Mouse (Mus musculus) myocyte (in vitro differentiated cells): Measurements from ENCODE around the gene Dhtkd1. TPM values are rescaled to one million over a fixed set of nuclear protein-coding genes. Genes with fewer than 3 reads are reported as not detected.

Experiments used
- H3K27me3 ChIP-seq: one replicate; pipeline ENCODE4 v1.6.1; 2011; ENCODE audit not compliant: control insufficient read depth, insufficient read depth, insufficient read length
- H3K36me3 ChIP-seq: one replicate; pipeline ENCODE4 v1.6.1; 2011; ENCODE audit not compliant: control insufficient read depth, insufficient read depth
- H3K4me2 ChIP-seq: one replicate; pipeline ENCODE4 v1.6.1; 2011; ENCODE audit warnings: low read depth, control low read depth
- H3K4me3 ChIP-seq: one replicate; pipeline ENCODE4 v1.5.1; 2011; ENCODE audit warnings: mild to moderate bottlenecking, control low read depth, moderate library complexity
- H3K79me2 ChIP-seq: one replicate; pipeline ENCODE4 v1.6.1; 2011; ENCODE audit not compliant: control insufficient read depth, insufficient read depth
- H3ac ChIP-seq: one replicate; pipeline ENCODE4 v1.6.1; 2011; ENCODE audit not compliant: control insufficient read depth, insufficient read length
- CEBPB ChIP-seq: IDR thresholded peaks from 2 replicates; pipeline ENCODE4 v1.6.1; 2011; ENCODE audit warnings: mild to moderate bottlenecking, moderate library complexity; ENCODE audit not compliant: poor library complexity, insufficient read depth, severe bottlenecking
- E2F4 ChIP-seq: IDR thresholded peaks from one replicate; pipeline ENCODE4 v1.6.1; 2011; ENCODE audit warnings: mild to moderate bottlenecking, control low read depth, moderate library complexity; ENCODE audit not compliant: insufficient read depth
- MAX ChIP-seq: IDR thresholded peaks from one replicate; pipeline ENCODE4 v1.6.1; 2011; ENCODE audit warnings: low read depth, mild to moderate bottlenecking, control low read depth
- MYOD1 ChIP-seq, 3 experiments: IDR thresholded peaks; one replicate each; pipeline ENCODE4 v1.6.1; 2011; ENCODE audit warnings: control low read depth in 2 of 3, low read depth in 2 of 3, mild to moderate bottlenecking in 2 of 3, moderate library complexity in 1 of 3; ENCODE audit not compliant: insufficient read length in 2 of 3, control insufficient read depth in 1 of 3
- MYOG ChIP-seq, 3 experiments: IDR thresholded peaks; one replicate each; pipeline ENCODE4 v1.6.1; 2011; ENCODE audit warnings: control low read depth in 2 of 3, low read depth in 2 of 3, mild to moderate bottlenecking in 2 of 3; ENCODE audit not compliant: insufficient read length in 2 of 3, control insufficient read depth in 1 of 3, insufficient read depth in 1 of 3
- POLR2A ChIP-seq: IDR thresholded peaks from one replicate; pipeline ENCODE4 v1.6.1; 2011; ENCODE audit warnings: low read depth, mild to moderate bottlenecking, control low read depth, moderate library complexity; ENCODE audit not compliant: insufficient read length
- POLR2AphosphoS2 ChIP-seq: IDR thresholded peaks from one replicate; pipeline ENCODE4 v1.6.1; 2011; ENCODE audit warnings: low read depth, control low read depth; ENCODE audit not compliant: insufficient read length
- REST ChIP-seq: IDR thresholded peaks from one replicate; pipeline ENCODE4 v1.6.1; 2011; ENCODE audit warnings: mild to moderate bottlenecking, control low read depth, moderate library complexity; ENCODE audit not compliant: insufficient read depth, insufficient read length
- SRF ChIP-seq: IDR thresholded peaks from one replicate; pipeline ENCODE4 v1.6.1; 2011; ENCODE audit warnings: low read depth; ENCODE audit not compliant: control insufficient read depth, insufficient read length
- TCF12 ChIP-seq: IDR thresholded peaks from one replicate; pipeline ENCODE4 v1.6.1; 2011; ENCODE audit warnings: mild to moderate bottlenecking, control low read depth; ENCODE audit not compliant: poor library complexity, insufficient read depth, severe bottlenecking
- TCF3 ChIP-seq: IDR thresholded peaks from one replicate; pipeline ENCODE4 v1.6.1; 2011; ENCODE audit warnings: low read depth, control low read depth; ENCODE audit not compliant: insufficient read length
- USF1 ChIP-seq: IDR thresholded peaks from one replicate; pipeline ENCODE4 v1.6.1; 2011; ENCODE audit warnings: low read depth, mild to moderate bottlenecking, control low read depth, moderate library complexity
- polyA plus RNA-seq: library from polyadenylated mRNA; unstranded; fragments of >200 nt; fragmentation: generic; extraction: Trizol; gene quantifications from one replicate; pipeline ENCODE4 v1.2.1, GENCODE M21; 2012; ENCODE audit warnings: missing spikeins

Dhtkd1 gene
- polyA plus RNA-seq, 1 experiment: 0.12 TPM

GRCm38 (mm10) chr2:5906625-5907024 lies 36.0 kb downstream of the Dhtkd1 start:
- H3K36me3 ChIP-seq: no peaks in the 10 kb centered on the region
- no peaks in the 10 kb centered on the region for H3K27me3 ChIP-seq
- peak overlapping the region; percentile 24 for H3K4me2 ChIP-seq
- no peak overlapping the region for H3K4me3 ChIP-seq
- no peak overlapping the region for H3ac ChIP-seq
- TF ChIP-seq POLR2A (no peak), REST (no peak), MAX (no peak), MYOG (IDR thresholded peaks at IDR 0.05; ENCODE audit: control insufficient read depth in 1 of 3, insufficient read depth in 1 of 3, insufficient read length in 2 of 3, low read depth in 2 of 3) (no peak), MYOD1 (IDR thresholded peaks at IDR 0.05; ENCODE audit: control insufficient read depth in 1 of 3, insufficient read length in 2 of 3, low read depth in 2 of 3) (no peak)
- H3K79me2 ChIP-seq: no peaks in the 10 kb centered on the region

GRCm38 (mm10) chr2:5906092-5906491 lies 36.5 kb downstream of the Dhtkd1 start:
- Histone ChIP-seq H3K27me3 (no peaks in the 10 kb centered on the region), H3ac (no peak overlapping the region), H3K4me2 (peak overlapping the region; percentile 24), H3K79me2 (no peaks in the 10 kb centered on the region), H3K4me3 (no peak overlapping the region), H3K36me3 (no peaks in the 10 kb centered on the region)
- no peak for TF ChIP-seq SRF
- no peak for TF ChIP-seq POLR2A
- TF ChIP-seq MYOG (IDR thresholded peaks at IDR 0.05; ENCODE audit: control insufficient read depth in 1 of 3, insufficient read depth in 1 of 3, insufficient read length in 2 of 3, low read depth in 2 of 3): no peak
- TF ChIP-seq POLR2AphosphoS2: no peak
- no peak for TF ChIP-seq E2F4
- no peak for TF ChIP-seq TCF3
- no peak for TF ChIP-seq CEBPB
- no peak for TF ChIP-seq TCF12

- H3K36me3 ChIP-seq: no peaks in the 10 kb centered on the region
- H3K4me3 ChIP-seq: no peak overlapping the region
- H3ac ChIP-seq: no peak overlapping the region
- H3K4me2 ChIP-seq: no peak overlapping the region
- peaks cover 6% of the 10 kb centered on the region for H3K27me3 ChIP-seq
- TF ChIP-seq POLR2AphosphoS2 (no peak), MYOD1 (IDR thresholded peaks at IDR 0.05; ENCODE audit: control insufficient read depth in 1 of 3, insufficient read length in 2 of 3, low read depth in 2 of 3) (no peak), SRF (no peak), TCF12 (no peak), TCF3 (no peak), CEBPB (no peak), USF1 (no peak), POLR2A (no peak), MAX (no peak)
- no peaks in the 10 kb centered on the region for H3K79me2 ChIP-seq
Measured at GRCm38 (mm10) chr2:5900145-5900544, 42.4 kb downstream of the Dhtkd1 start.

- Histone ChIP-seq H3K4me3 (peak within 1 kb of the TSS; percentile 65), H3K79me2 (peaks cover 38% of the 10 kb centered on the region), H3ac (peak within 1 kb of the TSS; percentile 47), H3K4me2 (peak within 1 kb of the TSS; percentile 72), H3K36me3 (peaks cover 5% of the 10 kb centered on the region), H3K27me3 (peaks cover 6% of the 10 kb centered on the region)
- TF ChIP-seq POLR2AphosphoS2: peak; percentile 100
- peak; percentile 60 for TF ChIP-seq SRF
- TF ChIP-seq TCF12: no peak
- TF ChIP-seq E2F4: no peak
- TF ChIP-seq MAX: no peak
- peak in 2 of 3 experiments; percentile 61 to 75 for TF ChIP-seq MYOG (IDR thresholded peaks at IDR 0.05; ENCODE audit: control insufficient read depth in 1 of 3, insufficient read depth in 1 of 3, insufficient read length in 2 of 3, low read depth in 2 of 3)
- TF ChIP-seq MYOD1 (IDR thresholded peaks at IDR 0.05; ENCODE audit: control insufficient read depth in 1 of 3, insufficient read length in 2 of 3, low read depth in 2 of 3): peak in 2 of 3 experiments; percentile 32 to 79
- no peak for TF ChIP-seq CEBPB
- peak; percentile 100 for TF ChIP-seq POLR2A
- peak; percentile 43 for TF ChIP-seq REST
- peak; percentile 52 for TF ChIP-seq TCF3
- peak; percentile 80 for TF ChIP-seq USF1
Measured at GRCm38 (mm10) chr2:5894843-5895570, 47.6 kb downstream of the Dhtkd1 start, which contains the start of gene Sec61a2. Gene Sec61a2 (minus strand): TSS chr2:5895432.

GRCm38 (mm10) chr2:5894296-5894695 lies 48.3 kb downstream of the Dhtkd1 start:
- peak overlapping the region; percentile 47 for H3ac ChIP-seq
- TF ChIP-seq TCF3 (no peak), CEBPB (peak; percentile 51; the same call in 1 of the 2 replicates)
- peaks cover 5% of the 10 kb centered on the region for H3K36me3 ChIP-seq

More at GRCm38 (mm10) chr2:5894296-5894695, 48.3 kb downstream of the Dhtkd1 start:
- peaks cover 6% of the 10 kb centered on the region for H3K27me3 ChIP-seq
- H3K4me3 ChIP-seq: peak overlapping the region; percentile 65
- peaks cover 38% of the 10 kb centered on the region for H3K79me2 ChIP-seq
- peak overlapping the region; percentile 71 for H3K4me2 ChIP-seq
